Mouse (Mus musculus): Measurements from ENCODE around the gene Foxn3. TPM values are rescaled to one million over a fixed set of nuclear protein-coding genes. Genes with fewer than 3 reads are reported as not detected.

Gene Foxn3
- polyA plus RNA-seq, 1 experiment from 2014 or later: 63.5 TPM

GRCm38 (mm10) chr12:99587338-99587737, 24.0 kb upstream of the Foxn3 start:
- Histone ChIP-seq H3K9me3 (no peaks in the 10 kb centered on the region), H3K4me3 (no peak overlapping the region), H3K4me2 (no peak overlapping the region), H3K4me1 (no peaks in the 10 kb centered on the region), H3K9ac (no peak overlapping the region), H3K27ac (no peak overlapping the region), H3K27me3 (no peaks in the 10 kb centered on the region), H3K36me3 (no peaks in the 10 kb centered on the region)
- no peak for ATAC-seq (ENCODE audit: borderline replicate concordance, extremely low read depth, low FRiP score, low TSS enrichment)
- WGBS: 66% methylated on average over 3 of the region's 3 CpGs

- H3K4me3 ChIP-seq: no peak overlapping the region
- 32% methylated on average over 4 of the region's 4 CpGs for WGBS
- no peaks in the 10 kb centered on the region for H3K27me3 ChIP-seq
- H3K4me1 ChIP-seq: no peaks in the 10 kb centered on the region
- H3K9ac ChIP-seq: no peak overlapping the region
- no peak overlapping the region for H3K27ac ChIP-seq
- no peak for ATAC-seq (ENCODE audit: borderline replicate concordance, extremely low read depth, low FRiP score, low TSS enrichment)
- no peak overlapping the region for H3K4me2 ChIP-seq
- no peaks in the 10 kb centered on the region for H3K36me3 ChIP-seq
- H3K9me3 ChIP-seq: no peaks in the 10 kb centered on the region
These were observed 16.6 kb upstream of the Foxn3 start for GRCm38 (mm10) chr12:99579989-99580388.

DNA sequence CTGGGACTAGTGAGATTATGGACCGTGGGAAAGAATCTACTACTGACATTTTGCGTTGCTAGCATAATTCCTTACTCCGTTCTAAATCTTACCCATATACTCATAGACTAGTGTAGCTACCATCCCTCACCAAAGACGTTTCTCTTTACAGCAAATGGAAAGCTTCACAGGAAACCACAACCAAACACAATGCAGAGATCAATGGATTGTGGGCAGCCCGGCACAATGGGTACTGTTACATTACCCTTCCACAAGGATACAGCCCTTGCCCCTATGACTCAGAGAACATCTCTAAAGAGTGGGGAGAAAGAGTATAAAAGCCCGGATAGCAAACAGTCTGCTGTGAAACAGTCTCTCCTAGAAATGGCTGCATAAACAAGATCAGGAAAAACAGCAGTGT, 13.3 kb upstream of the Foxn3 start:
- Histone ChIP-seq H3K9ac (no peak overlapping the region), H3K9me3 (no peaks in the 10 kb centered on the region), H3K27ac (no peak overlapping the region), H3K36me3 (no peaks in the 10 kb centered on the region), H3K27me3 (no peaks in the 10 kb centered on the region), H3K4me1 (no peaks in the 10 kb centered on the region), H3K4me3 (no peak overlapping the region), H3K4me2 (no peak overlapping the region)
- no peak for ATAC-seq (ENCODE audit: borderline replicate concordance, extremely low read depth, low FRiP score, low TSS enrichment)
- 69% methylated on average over 6 of the region's 6 CpGs for WGBS

GRCm38 (mm10) chr12:99574299-99574698, 10.9 kb upstream of the Foxn3 start:
- no peak for ATAC-seq (ENCODE audit: borderline replicate concordance, extremely low read depth, low FRiP score, low TSS enrichment)
- no peaks in the 10 kb centered on the region for H3K27me3 ChIP-seq
- H3K36me3 ChIP-seq: no peaks in the 10 kb centered on the region
- no peak overlapping the region for H3K4me3 ChIP-seq
- peaks cover 9% of the 10 kb centered on the region for H3K4me1 ChIP-seq
- no peak overlapping the region for H3K9ac ChIP-seq
- no peak overlapping the region for H3K27ac ChIP-seq
- no peaks in the 10 kb centered on the region for H3K9me3 ChIP-seq
- H3K4me2 ChIP-seq: 0 out of 2 replicates have a peak overlapping the region, but pooled peaks have one; percentile 8
- 52% methylated on average over 13 of the region's 13 CpGs for WGBS

DNA sequence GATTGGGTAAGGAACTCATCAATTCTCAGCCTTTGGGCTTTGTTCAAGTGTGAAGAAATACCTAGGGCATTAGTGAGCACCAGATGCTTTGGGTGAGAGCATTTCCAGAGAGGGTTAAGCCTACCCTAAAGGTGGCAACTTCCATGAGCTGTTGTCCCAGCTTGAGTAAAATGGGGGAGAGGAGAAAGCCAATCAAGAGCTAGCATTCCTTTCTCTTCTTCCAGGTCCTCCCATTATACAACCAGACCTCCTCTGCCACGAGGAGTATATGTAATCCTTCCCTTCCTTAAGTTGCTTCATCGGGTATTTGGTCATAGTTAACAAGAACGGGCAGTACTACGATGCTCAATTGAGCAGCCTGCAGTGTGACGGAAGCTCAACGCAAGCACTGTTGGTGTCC, 9.7 kb upstream of the Foxn3 start:
- H3K9me3 ChIP-seq: no peaks in the 10 kb centered on the region
- no peaks in the 10 kb centered on the region for H3K27me3 ChIP-seq
- peaks cover 9% of the 10 kb centered on the region for H3K4me1 ChIP-seq
- H3K27ac ChIP-seq: no peak overlapping the region
- H3K4me2 ChIP-seq: no peak overlapping the region
- no peaks in the 10 kb centered on the region for H3K36me3 ChIP-seq
- H3K9ac ChIP-seq: no peak overlapping the region
- H3K4me3 ChIP-seq: no peak overlapping the region
- ATAC-seq (ENCODE audit: borderline replicate concordance, extremely low read depth, low FRiP score, low TSS enrichment): no peak
- 88% methylated on average over 6 of the region's 6 CpGs for WGBS

- no peak overlapping the region for H3K9ac ChIP-seq
- 89% methylated on average over 8 of the region's 8 CpGs for WGBS
- no peak overlapping the region for H3K27ac ChIP-seq
- no peak for ATAC-seq (ENCODE audit: borderline replicate concordance, extremely low read depth, low FRiP score, low TSS enrichment)
- H3K4me2 ChIP-seq: no peak overlapping the region
- no peaks in the 10 kb centered on the region for H3K27me3 ChIP-seq
- H3K4me3 ChIP-seq: no peak overlapping the region
- no peaks in the 10 kb centered on the region for H3K9me3 ChIP-seq
- no peaks in the 10 kb centered on the region for H3K36me3 ChIP-seq
- H3K4me1 ChIP-seq: peaks cover 9% of the 10 kb centered on the region
These were observed 8.6 kb upstream of the Foxn3 start for GRCm38 (mm10) chr12:99571999-99572398.

- 56% methylated on average over 25 of the region's 25 CpGs for WGBS
- Histone ChIP-seq H3K4me1 (peaks cover 9% of the 10 kb centered on the region), H3K9me3 (no peaks in the 10 kb centered on the region), H3K27ac (no peak overlapping the region), H3K4me3 (no peak overlapping the region), H3K9ac (no peak overlapping the region), H3K27me3 (0 out of 2 replicates have a peak, but pooled peaks cover 3% of the 10 kb centered on the region), H3K36me3 (no peaks in the 10 kb centered on the region), H3K4me2 (peak overlapping the region; percentile 35)
- ATAC-seq (ENCODE audit: borderline replicate concordance, extremely low read depth, low FRiP score, low TSS enrichment): peak; percentile 72
These were observed 7.0 kb upstream of the Foxn3 start for GRCm38 (mm10) chr12:99570197-99570956.

DNA sequence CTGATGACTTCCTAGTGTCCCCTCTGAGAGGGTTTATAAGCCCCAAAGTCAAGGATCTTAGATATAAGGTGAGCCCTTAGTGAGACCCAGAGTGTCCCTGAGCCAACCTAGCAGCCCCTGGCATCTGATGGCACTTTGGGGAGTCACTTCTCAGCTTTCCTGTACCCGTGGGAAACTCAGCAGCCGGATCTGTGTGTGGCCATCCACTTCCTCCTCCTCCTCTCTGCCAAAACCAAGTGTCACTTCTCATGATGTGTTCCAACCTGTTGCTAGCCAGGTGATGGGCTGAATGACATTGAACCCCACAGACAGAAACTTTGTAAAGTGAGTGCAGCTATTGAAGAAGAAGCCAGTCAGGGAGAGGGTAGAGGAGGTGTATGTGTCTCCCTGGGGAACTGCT, 2.2 kb upstream of the Foxn3 start:
- 59% methylated on average over 2 of the region's 2 CpGs for WGBS
- H3K4me2 ChIP-seq: no peak overlapping the region
- 0 out of 2 replicates have a peak, but pooled peaks cover 3% of the 10 kb centered on the region for H3K27me3 ChIP-seq
- peaks cover 32% of the 10 kb centered on the region for H3K4me1 ChIP-seq
- H3K27ac ChIP-seq: no peak overlapping the region
- H3K9ac ChIP-seq: no peak overlapping the region
- no peaks in the 10 kb centered on the region for H3K36me3 ChIP-seq
- no peak for ATAC-seq (ENCODE audit: borderline replicate concordance, extremely low read depth, low FRiP score, low TSS enrichment)
- H3K4me3 ChIP-seq: no peak overlapping the region
- H3K9me3 ChIP-seq: no peaks in the 10 kb centered on the region

DNA sequence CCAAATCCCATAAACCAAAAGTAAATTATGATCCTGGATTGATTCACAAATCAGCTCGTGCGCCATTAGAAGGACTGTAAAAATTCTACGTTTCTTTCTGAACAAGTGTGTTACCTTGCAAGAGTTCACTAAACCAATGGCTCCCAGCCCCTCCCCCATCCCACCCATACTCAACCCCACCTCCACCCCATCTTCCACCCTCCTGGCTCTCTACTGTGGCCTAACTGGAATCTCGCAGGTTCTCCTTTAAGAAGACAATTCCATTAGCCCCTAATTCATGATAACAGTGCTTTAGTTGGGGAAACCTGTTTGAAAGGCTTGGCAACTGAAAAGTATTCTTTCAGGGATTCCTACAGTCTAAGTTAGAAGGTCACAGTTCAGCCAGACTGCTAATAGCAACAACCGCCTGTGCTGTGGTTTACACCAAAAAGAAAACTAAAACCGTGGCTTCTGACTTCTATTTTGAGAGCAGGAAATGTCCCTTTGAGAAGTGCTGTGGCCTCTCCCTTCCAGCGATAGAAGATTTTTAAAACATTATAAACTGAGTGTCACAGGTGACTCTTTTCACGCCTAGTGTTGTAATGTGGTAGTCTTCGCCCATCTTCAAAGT, 1.0 kb upstream of the Foxn3 start:
- Histone ChIP-seq H3K9ac (no peak overlapping the region), H3K4me2 (peak overlapping the region; percentile 91), H3K4me3 (peak overlapping the region; percentile 96; the same call in 1 of the 2 replicates), H3K36me3 (no peaks in the 10 kb centered on the region), H3K9me3 (no peaks in the 10 kb centered on the region), H3K27me3 (0 out of 2 replicates have a peak, but pooled peaks cover 3% of the 10 kb centered on the region), H3K4me1 (peaks cover 31% of the 10 kb centered on the region), H3K27ac (no peak overlapping the region; the same call in 1 of the 2 replicates)
- no peak for ATAC-seq (ENCODE audit: borderline replicate concordance, extremely low read depth, low FRiP score, low TSS enrichment)
- WGBS: 30% methylated on average over 9 of the region's 9 CpGs

DNA sequence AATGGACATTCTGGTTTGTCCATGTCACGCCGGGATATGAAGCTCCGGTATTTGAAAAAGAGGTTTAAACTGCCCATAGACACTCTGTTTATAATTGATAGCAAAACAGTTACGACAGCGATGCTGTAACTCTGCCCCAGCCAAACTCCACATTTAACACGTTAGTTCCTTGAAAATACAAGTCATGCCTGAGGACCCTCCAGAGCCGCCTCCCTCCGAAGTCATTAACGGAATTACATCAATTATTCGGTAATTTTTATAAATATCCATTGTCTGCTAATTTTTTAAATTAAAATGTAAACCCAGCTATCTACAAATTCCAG, 554 bp downstream of the Foxn3 start:
- WGBS: under 1% methylated on average over 10 of the region's 10 CpGs

DNA sequence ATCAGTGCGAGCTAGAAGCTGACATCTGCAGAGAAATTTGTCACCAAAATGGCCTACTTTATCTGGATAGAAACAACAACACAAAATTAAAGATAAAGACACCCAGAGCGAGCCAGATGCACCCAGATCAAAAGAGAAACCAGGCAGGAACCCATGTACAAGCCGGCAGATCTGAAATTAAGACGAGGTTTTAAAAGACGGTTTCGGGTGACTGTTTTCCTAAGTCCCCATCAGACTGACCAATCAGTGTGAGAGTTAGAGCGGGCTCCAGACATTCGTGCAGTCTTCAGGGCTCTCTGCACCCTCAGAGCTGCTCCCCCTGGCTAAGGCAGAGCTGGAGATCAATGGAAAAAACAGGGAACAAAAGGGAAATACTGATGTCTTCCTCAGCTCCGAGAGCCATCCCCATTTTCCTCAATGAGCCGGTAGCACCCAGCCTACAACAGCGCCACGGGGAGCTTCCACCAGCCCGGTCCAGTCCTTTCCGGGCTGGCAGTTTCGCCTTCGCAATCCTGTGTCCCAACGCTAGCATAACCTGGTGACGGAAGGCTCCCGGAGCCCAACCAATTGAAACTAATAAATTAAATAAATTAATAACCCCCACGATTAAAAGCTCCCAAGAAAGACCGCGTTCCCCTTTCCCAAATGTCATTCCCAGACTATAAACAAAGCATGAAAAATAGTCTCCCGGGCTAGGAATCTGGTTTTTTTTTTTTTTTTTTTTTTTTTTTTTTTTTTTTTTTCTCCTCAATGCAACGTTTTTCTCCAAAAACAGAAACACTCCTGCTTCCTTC, 1.1 kb downstream of the Foxn3 start:
- H3K27me3 ChIP-seq: 0 out of 2 replicates have a peak, but pooled peaks cover 3% of the 10 kb centered on the region
- H3K36me3 ChIP-seq: no peaks in the 10 kb centered on the region
- H3K27ac ChIP-seq: peak overlapping the region; percentile 94
- no peaks in the 10 kb centered on the region for H3K9me3 ChIP-seq
- H3K9ac ChIP-seq: peak overlapping the region; percentile 88
- peaks cover 39% of the 10 kb centered on the region for H3K4me1 ChIP-seq
- peak; percentile 68; the same call in 1 of the 2 replicates for ATAC-seq (ENCODE audit: borderline replicate concordance, extremely low read depth, low FRiP score, low TSS enrichment)
- WGBS: 0% methylated on average over 24 of the region's 24 CpGs
- peak overlapping the region; percentile 91 for H3K4me2 ChIP-seq
- peak overlapping the region; percentile 96 for H3K4me3 ChIP-seq

More for the DNA sequence above, 554 bp downstream of the Foxn3 start:
- Histone ChIP-seq H3K36me3 (no peaks in the 10 kb centered on the region), H3K9ac (peak overlapping the region; percentile 88), H3K27ac (peak overlapping the region; percentile 94), H3K27me3 (0 out of 2 replicates have a peak, but pooled peaks cover 3% of the 10 kb centered on the region), H3K9me3 (no peaks in the 10 kb centered on the region), H3K4me1 (peaks cover 39% of the 10 kb centered on the region), H3K4me2 (peak overlapping the region; percentile 91), H3K4me3 (peak overlapping the region; percentile 96)
- peak; percentile 47; the same call in 1 of the 2 replicates for ATAC-seq (ENCODE audit: borderline replicate concordance, extremely low read depth, low FRiP score, low TSS enrichment)

Data from lung, embryonic 15.5 days (tissue).